Mouse (Mus musculus) E14TG2a.4 (cell line): ENCODE measurements around the gene Gm20388.

Experiments
- CTCF ChIP-seq: conservative IDR thresholded peaks from 2 replicates; pipeline ENCODE4 v1.5.1; 2014; ENCODE audit warnings: low read length
- NANOG ChIP-seq: IDR thresholded peaks from 2 replicates; pipeline ENCODE4 v1.6.1; 2014; ENCODE audit warnings: borderline replicate concordance, low read length, mixed read lengths

GRCm38 (mm10) chr8:120138958-120139357, 228.3 kb downstream of the Gm20388 start:
- no peak for TF ChIP-seq CTCF
- TF ChIP-seq NANOG = no peak
